Mouse (Mus musculus): Measurements from ENCODE around the gene Msantd2.

- no peak for TF ChIP-seq POLR2A (IDR thresholded peaks at IDR 0.05; ENCODE audit: control insufficient read depth, low read depth, low read length)
- TF ChIP-seq CTCF (IDR thresholded peaks at IDR 0.05; ENCODE audit: control insufficient read depth, insufficient read depth, insufficient replicate concordance, low read depth, low read length) = no peak
Measured at GRCm38 (mm10) chr9:37514456-37514855, 25.3 kb downstream of the Msantd2 start.

Data from testis, adult 2 months (tissue).